Mouse (Mus musculus): ENCODE measurements around the gene Xrra1. TPM values are rescaled to one million over a fixed set of nuclear protein-coding genes. Genes with fewer than 3 reads are reported as not detected.

Gene Xrra1
- total RNA-seq (2023) = not detected

DNA sequence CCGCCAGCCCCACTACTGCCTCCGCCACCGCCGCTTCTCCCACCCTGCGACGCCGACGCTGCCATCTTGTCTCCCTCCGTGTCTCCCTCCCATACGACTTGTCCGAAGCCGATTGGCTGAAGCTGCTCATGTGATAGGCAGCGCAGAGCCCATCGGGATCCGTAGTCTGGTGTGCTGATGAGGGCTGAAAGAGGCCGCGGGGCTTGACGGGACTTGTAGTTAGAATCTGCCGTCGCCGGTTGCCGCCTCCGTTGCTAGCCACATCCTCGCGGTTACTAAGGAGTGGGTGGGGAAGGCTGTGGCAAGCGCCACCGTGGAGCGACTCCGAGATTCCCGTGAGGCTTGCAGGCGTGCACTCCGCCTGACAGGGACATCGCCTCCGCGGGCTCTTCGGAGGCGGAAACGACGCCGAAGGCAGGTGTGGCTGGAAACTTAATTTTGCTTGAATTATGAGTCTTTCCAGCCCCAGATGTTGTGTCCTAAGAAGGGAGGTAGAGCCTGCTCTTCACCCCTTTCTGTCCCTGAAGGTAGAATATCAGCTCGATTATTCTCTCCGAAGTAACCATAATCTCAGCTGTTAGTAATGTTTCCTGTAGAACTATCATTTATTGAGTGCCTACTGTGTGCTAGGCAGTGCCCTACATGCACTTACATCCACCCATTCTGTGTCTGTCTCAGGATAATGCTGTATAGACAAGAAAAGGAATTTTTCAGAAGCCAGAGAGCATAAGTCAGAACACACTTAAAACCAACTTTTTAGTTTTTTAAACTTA, at the start of gene Xrra1:
TSS of gene Xrra1 (plus strand) at position 304 of the 773 bp plus-strand sequence.

DNA sequence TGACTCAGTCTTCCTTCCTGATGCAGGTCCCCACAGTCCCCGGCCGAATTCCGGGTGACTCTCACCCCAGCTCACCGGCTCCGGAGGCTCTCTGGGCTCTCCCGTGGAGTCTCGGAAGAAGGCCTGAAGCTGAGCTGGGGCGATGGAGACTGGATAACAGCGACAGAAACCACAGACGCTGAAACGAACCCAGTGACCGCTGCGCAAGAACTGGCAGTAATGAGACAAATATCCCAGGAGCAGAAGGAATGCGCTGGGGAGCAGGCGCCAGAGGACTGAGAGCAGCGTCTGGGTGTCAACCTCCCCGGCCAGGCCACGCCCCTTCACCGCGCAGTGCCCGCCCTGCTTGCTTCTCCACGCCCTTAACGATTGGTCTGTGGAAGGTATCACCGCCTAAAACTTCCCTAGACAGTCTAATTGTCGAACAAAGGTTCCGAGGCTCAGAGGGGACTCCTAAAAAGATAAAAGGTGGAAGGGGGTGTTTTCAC, 30.8 kb upstream of the Xrra1 start, which contains the start of gene Neu3:
TSS of gene Neu3 (minus strand) at position 335 of the 488 bp plus-strand sequence.

DNA sequence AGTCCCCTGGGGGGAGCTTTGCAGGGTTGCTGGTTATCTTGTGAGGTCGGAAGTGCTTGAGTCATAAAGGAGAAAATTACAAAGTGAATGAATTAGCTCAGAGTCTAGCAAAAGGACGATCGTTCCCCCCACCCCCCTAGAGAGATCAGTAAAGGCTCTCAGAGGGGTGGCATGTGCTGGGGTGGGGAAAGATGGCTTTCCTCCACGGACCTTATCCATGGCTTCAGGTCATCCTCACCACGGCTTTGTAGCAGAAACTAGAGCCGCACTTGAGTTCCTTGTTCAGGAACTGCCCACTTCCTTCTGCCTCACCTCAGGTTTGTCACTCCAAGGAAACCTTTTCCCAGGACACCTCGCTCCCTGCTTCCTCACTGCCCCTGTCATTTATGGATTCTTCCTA, 4.4 kb downstream of the Xrra1 start, which contains the start of gene Spcs2:
TSS of gene Spcs2 (minus strand) at position 101 of the 400 bp plus-strand sequence.

Other genes with a start within 250 kb of the Xrra1 start
- gene Tpbgl, start 232.0 kb upstream of the Xrra1 start, total RNA-seq (2023) = 1 to 10 TPM; 6.4 to 7.5 TPM
- gene Slco2b1, start 147.8 kb upstream of the Xrra1 start, total RNA-seq (2023) = 10 to 100 TPM; 23.0 to 26.1 TPM
- gene Olfr520, start 128.8 kb upstream of the Xrra1 start, total RNA-seq (2023) = not detected
- not detected for gene Olfr521, start 95.6 kb upstream of the Xrra1 start, total RNA-seq (2023)
- gene Neu3, start 30.7 kb upstream of the Xrra1 start, total RNA-seq (2023) = 1 to 10 TPM in 1 of 2 experiments, under 1 TPM in 1; 0.89 to 1.1 TPM
- 100 to 1,000 TPM; 111 to 114 TPM for gene Spcs2, start 4.3 kb downstream of the Xrra1 start, total RNA-seq (2023)
- 10 to 100 TPM; 42.2 to 43.1 TPM for gene Rnf169, start 121.3 kb downstream of the Xrra1 start, total RNA-seq (2023)
- not detected for gene Chrdl2, start 147.1 kb downstream of the Xrra1 start, total RNA-seq (2023)